Mouse (Mus musculus): ENCODE data around the gene Plppr1.

Plppr1 gene

GRCm38 (mm10) chr4:49108371-49108770 is 49.3 kb downstream of the Plppr1 start:
- POLR2A ChIA-PET, result no interaction called here
- CTCF ChIA-PET, result no interaction called here

- POLR2A ChIA-PET, result no interaction called here
- CTCF ChIA-PET, result no interaction called here
These were observed 50.9 kb downstream of the Plppr1 start for GRCm38 (mm10) chr4:49109989-49110388.

- ChIA-PET CTCF (no interaction called here), POLR2A (no interaction called here)
These were observed 59.8 kb downstream of the Plppr1 start for GRCm38 (mm10) chr4:49118842-49119241.

GRCm38 (mm10) chr4:49144798-49145197 is 85.7 kb downstream of the Plppr1 start:
- ChIA-PET POLR2A (no interaction called here), CTCF (no interaction called here)

GRCm38 (mm10) chr4:49148775-49149174 is 89.7 kb downstream of the Plppr1 start:
- POLR2A ChIA-PET, result no interaction called here

GRCm38 (mm10) chr4:49149251-49149650 is 90.2 kb downstream of the Plppr1 start:
- CTCF ChIA-PET, result no interaction called here
- POLR2A ChIA-PET, result no interaction called here

More at GRCm38 (mm10) chr4:49148775-49149174, 89.7 kb downstream of the Plppr1 start:
- CTCF ChIA-PET, result no interaction called here

GRCm38 (mm10) chr4:49153849-49154248 is 94.8 kb downstream of the Plppr1 start:
- CTCF ChIA-PET, result interaction anchor here (0.6 to 1.4 kb wide), 12 partner anchors 37 to 568 kb away, joined by 3 to 8 read pairs (median 4); no protein-coding TSS in a partner anchor
- POLR2A ChIA-PET, result no interaction called here

GRCm38 (mm10) chr4:49156781-49157180 is 97.7 kb downstream of the Plppr1 start:
- POLR2A ChIA-PET, result no interaction called here
- CTCF ChIA-PET, result no interaction called here

GRCm38 (mm10) chr4:49163285-49163684 is 104.2 kb downstream of the Plppr1 start:
- ChIA-PET POLR2A (no interaction called here), CTCF (no interaction called here)

GRCm38 (mm10) chr4:49166391-49166790 is 107.3 kb downstream of the Plppr1 start:
- POLR2A ChIA-PET, result no interaction called here
- CTCF ChIA-PET, result no interaction called here

GRCm38 (mm10) chr4:49167030-49167429 is 108.0 kb downstream of the Plppr1 start:
- POLR2A ChIA-PET, result no interaction called here
- CTCF ChIA-PET, result interaction anchor here in 1 of 4 experiments (0.6 kb wide), 1 partner anchor 161 kb away, joined by 3 read pairs; no protein-coding TSS in a partner anchor

- POLR2A ChIA-PET, result no interaction called here
- CTCF ChIA-PET, result no interaction called here
These were observed 110.4 kb downstream of the Plppr1 start for GRCm38 (mm10) chr4:49169498-49169897.

GRCm38 (mm10) chr4:49178101-49178500 is 119.0 kb downstream of the Plppr1 start:
- ChIA-PET POLR2A (no interaction called here), CTCF (no interaction called here)

GRCm38 (mm10) chr4:49178891-49179290 is 119.8 kb downstream of the Plppr1 start:
- ChIA-PET POLR2A (no interaction called here), CTCF (no interaction called here)

GRCm38 (mm10) chr4:49179471-49180181 is 120.6 kb downstream of the Plppr1 start:
- CTCF ChIA-PET, result no interaction called here

GRCm38 (mm10) chr4:49189991-49190526 is 131.0 kb downstream of the Plppr1 start:
- CTCF ChIA-PET, result interaction anchor here in 1 of 4 experiments (1.0 kb wide), 1 partner anchor 36 kb away, joined by 3 read pairs; no protein-coding TSS in a partner anchor
- POLR2A ChIA-PET, result no interaction called here

More at GRCm38 (mm10) chr4:49179471-49180181, 120.6 kb downstream of the Plppr1 start:
- POLR2A ChIA-PET, result no interaction called here

- CTCF ChIA-PET, result no interaction called here
- POLR2A ChIA-PET, result no interaction called here
These were observed 138.2 kb downstream of the Plppr1 start for GRCm38 (mm10) chr4:49197125-49197747.

- CTCF ChIA-PET, result no interaction called here
- POLR2A ChIA-PET, result interaction anchor here in 1 of 4 experiments (0.6 kb wide), 1 partner anchor 15 kb away, joined by 4 read pairs; no protein-coding TSS in a partner anchor
These were observed 151.4 kb downstream of the Plppr1 start for GRCm38 (mm10) chr4:49210457-49210856.

- ChIA-PET CTCF (no interaction called here), POLR2A (no interaction called here)
These were observed 152.5 kb downstream of the Plppr1 start for GRCm38 (mm10) chr4:49211582-49211981.

GRCm38 (mm10) chr4:49212616-49213544 is 153.8 kb downstream of the Plppr1 start:
- ChIA-PET POLR2A (no interaction called here), CTCF (no interaction called here)
